Mouse (Mus musculus): ENCODE data around the gene Lrpprc. TPM values are rescaled to one million over a fixed set of nuclear protein-coding genes. Genes with fewer than 3 reads are reported as not detected.

The Lrpprc gene
- polyA plus RNA-seq (2014; fragmentation: Nextera tagmentation; extraction: Ambion mirVana), result 62.2 and 72.3 TPM in 2 replicates

DNA sequence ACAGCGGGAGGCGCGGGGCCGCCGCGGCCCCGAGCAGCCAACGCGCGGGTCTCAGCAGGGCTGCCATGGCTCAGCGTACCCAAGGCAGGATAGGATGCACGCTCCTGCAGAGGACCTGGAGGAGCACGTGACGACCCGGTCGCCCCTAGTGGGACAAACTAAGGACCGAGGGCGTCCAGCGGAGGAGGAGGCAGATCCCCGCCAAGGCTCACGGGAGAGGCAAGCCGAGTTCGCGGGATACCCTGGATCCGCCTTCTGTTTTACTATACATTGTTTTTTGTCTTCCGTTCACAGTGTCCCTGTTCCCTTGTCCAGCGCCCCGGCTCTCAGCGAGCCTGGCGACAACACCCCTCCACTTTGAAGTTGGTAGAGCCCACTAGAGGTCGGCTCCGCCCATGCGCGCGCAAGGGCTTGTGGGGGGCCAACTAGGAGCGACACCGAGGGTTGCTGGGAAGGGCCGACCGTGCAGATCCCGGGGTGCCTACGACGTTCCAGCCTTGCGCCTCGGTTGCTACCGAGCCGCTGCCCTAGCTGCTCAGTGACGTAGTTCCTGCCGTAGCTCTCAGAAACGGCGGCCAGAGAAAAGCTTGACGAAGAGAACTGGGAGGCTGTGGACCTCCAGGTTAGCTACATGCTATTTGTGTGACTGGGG is at the start of gene Lrpprc:
Gene Lrpprc (minus strand): TSS at position 343 of the 652 bp plus-strand sequence.
- Histone ChIP-seq H3K4me3 (ENCODE audit: low read depth, low read length) (peak within 1 kb of the TSS; percentile 71), H3K9me3 (replicated peaks; ENCODE audit: control insufficient read depth, low read length) (no peaks in the 10 kb centered on the region), H3K9ac (ENCODE audit: low read depth, low read length) (peak within 1 kb of the TSS; percentile 76), H3K36me3 (ENCODE audit: control insufficient read depth, insufficient read depth, low read length) (no peaks in the 10 kb centered on the region), H3K27ac (ENCODE audit: low read depth, low read length) (peak within 1 kb of the TSS; percentile 81), H3K27me3 (ENCODE audit: control insufficient read depth, insufficient read depth, low read length) (no peaks in the 10 kb centered on the region), H3K4me1 (ENCODE audit: control insufficient read depth, insufficient read depth, low read length) (peaks cover 13% of the 10 kb centered on the region), H3K4me2 (peak within 1 kb of the TSS; percentile 84)
- ATAC-seq (replicated peaks; ENCODE audit: insufficient number of reproducible peaks, low FRiP score, low TSS enrichment), result peak; percentile 98
- under 1% methylated on average over 49 of the region's 51 CpGs for WGBS (ENCODE audit: insufficient replicate concordance)

DNA sequence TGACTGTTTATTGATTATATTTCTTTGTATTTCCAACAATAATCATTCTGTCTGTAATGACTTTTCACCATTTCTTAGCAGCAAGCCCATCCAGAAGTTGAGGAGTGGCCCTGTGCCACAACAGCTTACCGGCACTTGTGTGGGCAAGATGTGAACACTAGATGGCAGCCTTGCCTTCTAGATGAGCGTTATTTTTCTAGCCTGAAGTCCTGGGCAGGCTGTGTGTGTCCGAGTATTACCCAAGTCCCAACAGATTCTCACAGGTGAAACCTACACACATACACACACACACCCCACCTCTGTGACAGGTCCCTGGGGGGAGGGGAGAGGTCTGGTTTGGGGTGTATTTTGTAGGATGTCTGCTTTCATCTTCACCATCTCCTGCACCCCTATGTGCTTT is 47.2 kb upstream of the Lrpprc start:
- Histone ChIP-seq H3K4me1 (ENCODE audit: control insufficient read depth, insufficient read depth, low read length) (no peaks in the 10 kb centered on the region), H3K9ac (ENCODE audit: low read depth, low read length) (no peak overlapping the region), H3K9me3 (replicated peaks; ENCODE audit: control insufficient read depth, low read length) (no peaks in the 10 kb centered on the region), H3K27me3 (ENCODE audit: control insufficient read depth, insufficient read depth, low read length) (no peaks in the 10 kb centered on the region; the same call in 1 of the 2 replicates), H3K4me3 (ENCODE audit: low read depth, low read length) (no peak overlapping the region), H3K36me3 (ENCODE audit: control insufficient read depth, insufficient read depth, low read length) (no peaks in the 10 kb centered on the region), H3K4me2 (no peak overlapping the region), H3K27ac (ENCODE audit: low read depth, low read length) (no peak overlapping the region)
- no peak for ATAC-seq (replicated peaks; ENCODE audit: insufficient number of reproducible peaks, low FRiP score, low TSS enrichment)
- WGBS (ENCODE audit: insufficient replicate concordance), result 2% methylated on average over 3 of the region's 3 CpGs

DNA sequence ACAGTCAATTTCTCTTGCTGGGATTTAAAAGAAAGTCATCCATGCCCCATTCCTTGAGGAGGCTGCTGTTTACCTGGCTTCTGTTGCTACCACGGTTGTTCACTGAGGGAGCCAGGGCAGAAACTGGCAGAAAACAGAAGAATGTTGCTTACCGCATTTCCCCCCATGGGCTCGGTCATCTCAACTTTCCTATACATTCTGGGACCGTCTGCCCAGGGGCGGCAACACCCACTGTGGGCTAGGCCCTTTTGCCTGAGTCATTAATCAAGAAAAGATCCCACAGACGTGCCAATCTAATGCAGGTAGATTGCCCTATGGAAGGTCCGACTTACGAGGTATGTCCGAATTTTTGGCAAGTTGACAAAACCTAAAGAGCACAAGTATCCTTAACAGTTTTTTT is 44.7 kb upstream of the Lrpprc start:
- Histone ChIP-seq H3K36me3 (ENCODE audit: control insufficient read depth, insufficient read depth, low read length) (no peaks in the 10 kb centered on the region), H3K4me3 (ENCODE audit: low read depth, low read length) (no peak overlapping the region), H3K9me3 (replicated peaks; ENCODE audit: control insufficient read depth, low read length) (no peaks in the 10 kb centered on the region), H3K27me3 (ENCODE audit: control insufficient read depth, insufficient read depth, low read length) (no peaks in the 10 kb centered on the region; the same call in 1 of the 2 replicates), H3K27ac (ENCODE audit: low read depth, low read length) (no peak overlapping the region), H3K4me2 (no peak overlapping the region), H3K4me1 (ENCODE audit: control insufficient read depth, insufficient read depth, low read length) (no peaks in the 10 kb centered on the region), H3K9ac (ENCODE audit: low read depth, low read length) (no peak overlapping the region)
- no peak for ATAC-seq (replicated peaks; ENCODE audit: insufficient number of reproducible peaks, low FRiP score, low TSS enrichment)
- 75% methylated on average over 9 of the region's 9 CpGs for WGBS (ENCODE audit: insufficient replicate concordance)

DNA sequence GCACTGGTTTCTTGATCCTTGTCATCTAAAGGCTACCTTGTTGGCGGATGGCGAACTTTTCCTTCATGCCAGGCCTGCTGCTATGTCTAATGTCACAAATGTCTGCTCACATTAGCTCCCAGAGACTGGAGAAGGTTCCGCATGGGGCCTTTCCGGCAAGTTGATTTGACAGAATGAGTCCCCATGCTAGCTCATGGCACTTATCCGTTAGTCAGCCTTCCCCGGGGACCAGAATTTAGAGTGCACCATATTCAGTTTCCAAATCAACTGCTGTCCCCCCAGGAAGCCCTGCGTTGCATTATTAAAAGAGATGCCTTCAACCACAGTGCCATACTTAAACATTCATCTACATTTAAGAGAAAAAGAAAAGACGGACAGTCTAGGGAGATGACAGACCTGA is 41.8 kb upstream of the Lrpprc start:
- no peak overlapping the region for H3K27ac ChIP-seq (ENCODE audit: low read depth, low read length)
- H3K4me3 ChIP-seq (ENCODE audit: low read depth, low read length), result no peak overlapping the region
- H3K36me3 ChIP-seq (ENCODE audit: control insufficient read depth, insufficient read depth, low read length), result no peaks in the 10 kb centered on the region
- H3K4me2 ChIP-seq, result no peak overlapping the region
- ATAC-seq (replicated peaks; ENCODE audit: insufficient number of reproducible peaks, low FRiP score, low TSS enrichment), result no peak
- WGBS (ENCODE audit: insufficient replicate concordance), result 64% methylated on average over 8 of the region's 8 CpGs
- no peaks in the 10 kb centered on the region for H3K9me3 ChIP-seq (replicated peaks; ENCODE audit: control insufficient read depth, low read length)
- no peaks in the 10 kb centered on the region for H3K4me1 ChIP-seq (ENCODE audit: control insufficient read depth, insufficient read depth, low read length)
- no peak overlapping the region for H3K9ac ChIP-seq (ENCODE audit: low read depth, low read length)
- no peaks in the 10 kb centered on the region; the same call in 1 of the 2 replicates for H3K27me3 ChIP-seq (ENCODE audit: control insufficient read depth, insufficient read depth, low read length)

DNA sequence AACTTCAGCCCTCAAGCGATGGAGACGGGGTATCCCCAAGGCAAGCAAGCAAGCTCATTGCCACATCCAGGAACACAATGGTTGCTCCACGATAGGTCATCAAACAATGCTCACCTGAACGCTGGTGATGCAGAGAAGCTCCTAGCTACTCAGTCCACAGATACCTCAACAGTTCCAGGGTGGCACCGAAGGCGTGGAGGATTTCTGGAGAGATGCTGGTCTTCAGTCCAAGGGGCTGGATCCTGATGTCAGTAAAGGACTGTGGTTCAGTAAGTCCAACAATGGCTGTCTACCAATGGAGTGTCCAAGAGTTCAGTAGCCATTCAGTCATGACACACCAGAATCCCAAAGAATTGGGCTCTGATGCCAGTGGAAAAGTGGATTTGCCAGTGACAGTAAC is 37.7 kb upstream of the Lrpprc start:
- no peaks in the 10 kb centered on the region for H3K4me1 ChIP-seq (ENCODE audit: control insufficient read depth, insufficient read depth, low read length)
- H3K9me3 ChIP-seq (replicated peaks; ENCODE audit: control insufficient read depth, low read length), result no peaks in the 10 kb centered on the region
- no peaks in the 10 kb centered on the region for H3K36me3 ChIP-seq (ENCODE audit: control insufficient read depth, insufficient read depth, low read length)
- 84% methylated on average over 6 of the region's 6 CpGs for WGBS (ENCODE audit: insufficient replicate concordance)
- no peaks in the 10 kb centered on the region for H3K27me3 ChIP-seq (ENCODE audit: control insufficient read depth, insufficient read depth, low read length)
- no peak for ATAC-seq (replicated peaks; ENCODE audit: insufficient number of reproducible peaks, low FRiP score, low TSS enrichment)
- H3K4me2 ChIP-seq, result no peak overlapping the region
- H3K9ac ChIP-seq (ENCODE audit: low read depth, low read length), result no peak overlapping the region
- no peak overlapping the region for H3K4me3 ChIP-seq (ENCODE audit: low read depth, low read length)
- no peak overlapping the region for H3K27ac ChIP-seq (ENCODE audit: low read depth, low read length)

DNA sequence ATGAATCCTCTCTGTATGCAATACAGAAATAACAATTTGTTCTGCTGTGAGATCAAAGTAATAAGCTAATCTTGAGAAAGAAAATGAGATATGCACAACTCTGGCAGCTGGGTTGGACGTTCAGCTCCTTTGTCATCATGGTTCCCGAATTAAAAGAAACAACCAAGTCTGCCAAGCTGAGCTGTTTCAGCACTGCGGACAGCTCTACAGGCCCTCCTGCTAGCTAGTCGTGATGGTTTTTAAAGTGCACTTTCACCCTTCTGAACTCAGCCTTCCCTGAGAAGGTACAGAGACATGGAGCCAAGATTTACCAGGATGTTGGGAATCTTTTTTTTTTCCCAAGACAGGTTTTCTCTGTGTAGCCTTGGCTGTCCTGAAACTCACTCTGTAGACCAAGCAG is 30.0 kb upstream of the Lrpprc start:
- H3K4me1 ChIP-seq (ENCODE audit: control insufficient read depth, insufficient read depth, low read length), result no peaks in the 10 kb centered on the region
- H3K9me3 ChIP-seq (replicated peaks; ENCODE audit: control insufficient read depth, low read length), result no peaks in the 10 kb centered on the region
- no peak overlapping the region for H3K4me2 ChIP-seq

DNA sequence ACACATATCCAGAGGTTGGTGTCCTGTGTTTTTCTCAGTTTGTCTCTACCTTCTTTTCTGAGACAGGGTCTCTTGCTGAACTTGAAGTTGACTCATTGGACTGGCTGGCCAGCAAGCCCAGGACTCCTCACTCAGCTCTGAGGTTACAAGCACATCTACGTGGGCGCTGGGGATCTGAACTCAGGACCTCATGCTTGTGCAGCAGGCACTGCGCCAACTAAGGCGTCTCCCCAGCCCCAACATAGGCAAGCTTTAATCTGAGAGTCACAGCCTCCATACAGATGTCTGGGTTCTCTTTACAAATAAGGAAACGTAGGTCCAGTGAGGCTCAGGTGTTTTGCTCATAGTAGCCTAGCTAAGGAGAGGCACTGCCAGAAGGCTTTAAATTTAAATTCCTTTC is 27.8 kb upstream of the Lrpprc start:
- no peaks in the 10 kb centered on the region for H3K27me3 ChIP-seq (ENCODE audit: control insufficient read depth, insufficient read depth, low read length)
- no peak overlapping the region for H3K27ac ChIP-seq (ENCODE audit: low read depth, low read length)
- 82% methylated on average over 5 of the region's 5 CpGs for WGBS (ENCODE audit: insufficient replicate concordance)
- no peaks in the 10 kb centered on the region for H3K4me1 ChIP-seq (ENCODE audit: control insufficient read depth, insufficient read depth, low read length)
- H3K9ac ChIP-seq (ENCODE audit: low read depth, low read length), result no peak overlapping the region
- no peak overlapping the region for H3K4me2 ChIP-seq
- H3K4me3 ChIP-seq (ENCODE audit: low read depth, low read length), result no peak overlapping the region
- H3K36me3 ChIP-seq (ENCODE audit: control insufficient read depth, insufficient read depth, low read length), result no peaks in the 10 kb centered on the region
- no peaks in the 10 kb centered on the region for H3K9me3 ChIP-seq (replicated peaks; ENCODE audit: control insufficient read depth, low read length)
- ATAC-seq (replicated peaks; ENCODE audit: insufficient number of reproducible peaks, low FRiP score, low TSS enrichment), result no peak

More for the DNA sequence above, 30.0 kb upstream of the Lrpprc start:
- H3K9ac ChIP-seq (ENCODE audit: low read depth, low read length), result no peak overlapping the region
- H3K4me3 ChIP-seq (ENCODE audit: low read depth, low read length), result no peak overlapping the region
- no peak overlapping the region for H3K27ac ChIP-seq (ENCODE audit: low read depth, low read length)
- no peaks in the 10 kb centered on the region for H3K36me3 ChIP-seq (ENCODE audit: control insufficient read depth, insufficient read depth, low read length)
- no peaks in the 10 kb centered on the region for H3K27me3 ChIP-seq (ENCODE audit: control insufficient read depth, insufficient read depth, low read length)
- WGBS (ENCODE audit: insufficient replicate concordance), result 16% methylated on average over 4 of the region's 4 CpGs
- ATAC-seq (replicated peaks; ENCODE audit: insufficient number of reproducible peaks, low FRiP score, low TSS enrichment), result no peak

DNA sequence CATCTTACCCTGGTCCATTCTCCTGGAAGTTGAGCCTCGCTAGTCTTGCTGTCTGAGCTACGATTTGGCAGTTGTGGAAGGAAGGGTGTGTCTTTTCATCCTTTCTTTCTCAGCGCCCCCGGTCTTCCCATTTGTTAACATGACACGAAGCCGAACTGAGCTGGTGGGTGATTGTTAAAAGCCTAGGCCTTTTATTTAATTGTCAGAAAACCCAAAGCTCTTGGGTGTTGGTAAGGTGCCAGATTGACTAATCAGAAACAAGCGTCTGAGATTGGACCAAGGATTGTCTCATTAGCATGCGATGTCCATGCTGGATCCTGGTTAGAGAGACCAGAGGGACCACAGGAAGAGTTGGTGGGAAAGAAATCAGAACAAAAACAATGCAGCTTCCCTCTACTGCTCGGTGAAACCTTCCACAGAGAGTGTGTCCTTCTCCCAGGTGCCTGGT is 25.4 kb upstream of the Lrpprc start:
- 76% methylated on average over 9 of the region's 9 CpGs for WGBS (ENCODE audit: insufficient replicate concordance)
- H3K9ac ChIP-seq (ENCODE audit: low read depth, low read length), result no peak overlapping the region
- H3K9me3 ChIP-seq (replicated peaks; ENCODE audit: control insufficient read depth, low read length), result no peaks in the 10 kb centered on the region
- no peaks in the 10 kb centered on the region for H3K4me1 ChIP-seq (ENCODE audit: control insufficient read depth, insufficient read depth, low read length)
- H3K27ac ChIP-seq (ENCODE audit: low read depth, low read length), result no peak overlapping the region
- H3K4me3 ChIP-seq (ENCODE audit: low read depth, low read length), result no peak overlapping the region
- no peak overlapping the region for H3K4me2 ChIP-seq
- no peaks in the 10 kb centered on the region for H3K27me3 ChIP-seq (ENCODE audit: control insufficient read depth, insufficient read depth, low read length)
- no peak for ATAC-seq (replicated peaks; ENCODE audit: insufficient number of reproducible peaks, low FRiP score, low TSS enrichment)
- no peaks in the 10 kb centered on the region for H3K36me3 ChIP-seq (ENCODE audit: control insufficient read depth, insufficient read depth, low read length)

DNA sequence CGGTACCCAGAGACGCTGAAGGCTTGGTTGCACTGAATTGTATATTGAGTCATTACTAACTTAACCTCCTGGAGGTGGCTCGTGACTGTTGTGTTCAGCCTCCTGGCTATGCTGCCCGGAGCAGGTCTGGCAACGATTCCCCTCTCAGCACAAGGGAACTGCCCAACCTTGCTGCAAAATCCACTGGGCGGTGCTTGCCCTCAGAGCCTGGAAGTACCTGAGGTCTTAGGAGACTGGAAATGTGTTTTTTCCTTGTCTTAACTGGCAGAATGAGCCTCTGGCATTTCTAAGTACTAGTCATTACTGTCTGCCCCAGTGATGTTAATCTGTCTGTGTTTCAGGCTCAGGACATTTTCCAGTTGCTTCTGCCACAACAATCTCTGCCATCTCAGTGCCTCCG is 24.3 kb upstream of the Lrpprc start:
- H3K36me3 ChIP-seq (ENCODE audit: control insufficient read depth, insufficient read depth, low read length), result no peaks in the 10 kb centered on the region
- no peaks in the 10 kb centered on the region for H3K9me3 ChIP-seq (replicated peaks; ENCODE audit: control insufficient read depth, low read length)
- no peak overlapping the region for H3K9ac ChIP-seq (ENCODE audit: low read depth, low read length)
- H3K4me1 ChIP-seq (ENCODE audit: control insufficient read depth, insufficient read depth, low read length), result no peaks in the 10 kb centered on the region
- H3K27me3 ChIP-seq (ENCODE audit: control insufficient read depth, insufficient read depth, low read length), result no peaks in the 10 kb centered on the region
- ATAC-seq (replicated peaks; ENCODE audit: insufficient number of reproducible peaks, low FRiP score, low TSS enrichment), result no peak
- H3K4me2 ChIP-seq, result no peak overlapping the region
- no peak overlapping the region for H3K27ac ChIP-seq (ENCODE audit: low read depth, low read length)
- H3K4me3 ChIP-seq (ENCODE audit: low read depth, low read length), result no peak overlapping the region
- WGBS (ENCODE audit: insufficient replicate concordance), result 69% methylated on average over 7 of the region's 7 CpGs

All from heart, embryonic 11.5 days (tissue).